9 mouse cellular contexts compared by ENCODE assay signal in genomic region chr13:96131911-96132310, GRCm38 (mm10). TPM values are rescaled to one million over a fixed set of nuclear protein-coding genes. Genes with fewer than 3 reads are reported as not detected.
A peak's percentile ranks its signal among the peaks of the same experiment; 100 is the strongest.
DNase-seq lines count a peak whose midpoint lies in the region; ATAC-seq lines count a peak whose summit lies in the region.
"Had no signal": no experiment of that assay in that cellular context is flagged by ENCODE, and none has a peak within 500 bp of the region (broad histone marks: within the 10 kb centered on the region; RNA-seq: fewer than 3 reads in every experiment).

No protein-coding gene starts in this region.

- WGBS in embryonic facial prominence, embryonic 14.5 days, result 0% methylated on average over 8 of the region's 19 CpGs
- under 1% methylated on average over 19 of the region's 19 CpGs for WGBS in hindbrain, embryonic 14.5 days
- 0% methylated on average over 19 of the region's 19 CpGs for WGBS in midbrain, embryonic 15.5 days

- H3K36me3 ChIP-seq in embryonic facial prominence, embryonic 14.5 days (ENCODE audit: control insufficient read depth, insufficient read depth, low read length), result no peaks in the 10 kb centered on the region
- H3K36me3 ChIP-seq in hindbrain, embryonic 14.5 days (replicated peaks; ENCODE audit: control insufficient read depth, insufficient read depth), result no peaks in the 10 kb centered on the region
- no peaks in the 10 kb centered on the region for H3K36me3 ChIP-seq in midbrain, embryonic 15.5 days (replicated peaks)

- no peak for ATAC-seq in embryonic facial prominence, embryonic 14.5 days (ENCODE audit: low read depth)
- no peak for ATAC-seq in hindbrain, embryonic 14.5 days (ENCODE audit: low FRiP score)
- ATAC-seq in midbrain, embryonic 15.5 days (replicated peaks), result peak; percentile 5

- H3K9me3 ChIP-seq in embryonic facial prominence, embryonic 14.5 days (ENCODE audit: control insufficient read depth, low read length), result no peaks in the 10 kb centered on the region
- H3K9me3 ChIP-seq in hindbrain, embryonic 14.5 days (ENCODE audit: control insufficient read depth, low read length), result no peaks in the 10 kb centered on the region
- no peaks in the 10 kb centered on the region for H3K9me3 ChIP-seq in midbrain, embryonic 15.5 days

- H3K4me1 ChIP-seq in embryonic facial prominence, embryonic 14.5 days (ENCODE audit: control insufficient read depth, insufficient read depth, low read length), result peaks cover 6% of the 10 kb centered on the region
- H3K4me1 ChIP-seq in hindbrain, embryonic 14.5 days (replicated peaks; ENCODE audit: control insufficient read depth, insufficient read depth, low read length), result peaks cover 17% of the 10 kb centered on the region
- H3K4me1 ChIP-seq in midbrain, embryonic 15.5 days, result peaks cover 26% of the 10 kb centered on the region

- H3K4me3 ChIP-seq in embryonic facial prominence, embryonic 14.5 days (ENCODE audit: low read depth, low read length), result peak overlapping the region; percentile 51
- H3K4me3 ChIP-seq in hindbrain, embryonic 14.5 days (replicated peaks; ENCODE audit: low read length), result peak overlapping the region; percentile 55
- peak overlapping the region; percentile 51 for H3K4me3 ChIP-seq in midbrain, embryonic 15.5 days

- H3K9ac ChIP-seq in embryonic facial prominence, embryonic 14.5 days (ENCODE audit: low read depth, low read length), result peak overlapping the region; percentile 59
- peak overlapping the region; percentile 72 for H3K9ac ChIP-seq in hindbrain, embryonic 14.5 days
- peak overlapping the region; percentile 36 for H3K9ac ChIP-seq in midbrain, embryonic 15.5 days

- peaks cover 76% of the 10 kb centered on the region for H3K27me3 ChIP-seq in embryonic facial prominence, embryonic 14.5 days (replicated peaks; ENCODE audit: control insufficient read depth, insufficient read depth, low read length)
- H3K27me3 ChIP-seq in hindbrain, embryonic 14.5 days (ENCODE audit: control insufficient read depth, insufficient read depth, low read length), result peaks cover 15% of the 10 kb centered on the region; the same call in 1 of the 2 replicates
- H3K27me3 ChIP-seq in midbrain, embryonic 15.5 days (replicated peaks), result peaks cover 28% of the 10 kb centered on the region

- H3K27ac ChIP-seq in embryonic facial prominence, embryonic 14.5 days (replicated peaks; ENCODE audit: low read depth, low read length), result no peak overlapping the region
- peak overlapping the region; percentile 90 for H3K27ac ChIP-seq in hindbrain, embryonic 14.5 days
- peak overlapping the region; percentile 48 for H3K27ac ChIP-seq in midbrain, embryonic 15.5 days
- H3K27ac ChIP-seq: macrophage had no signal

- H3K4me2 ChIP-seq in embryonic facial prominence, embryonic 14.5 days (ENCODE audit: low read depth, low read length), result peak overlapping the region; percentile 93
- H3K4me2 ChIP-seq in hindbrain, embryonic 14.5 days (replicated peaks), result peak overlapping the region; percentile 90
- peak overlapping the region; percentile 97 for H3K4me2 ChIP-seq in midbrain, embryonic 15.5 days

- DNase-seq in layer of hippocampus, postnatal 25 days (ENCODE audit: extremely low spot score in 1 of 2, low spot score in 1 of 2), result peak; percentile 6 to 16
- no peak for DNase-seq in layer of hippocampus, adult 8-10 months (ENCODE audit: low spot score in 2 of 2)
- no peak for DNase-seq in embryonic facial prominence, embryonic 14.5 days (ENCODE audit: low spot score)
- DNase-seq in hindbrain, embryonic 14.5 days (ENCODE audit: low spot score), result no peak
- DNase-seq in gastrocnemius, adult 8-10 months (ENCODE audit: low spot score in 2 of 2), result no peak
- DNase-seq in layer of hippocampus, adult 9-11 months, result no peak
- DNase-seq in adrenal gland, adult 2 months, result no peak

RNA-seq across cellular contexts. Expression of gene Sv2c, which starts 0.5 kb away (rescaled TPM):
- 10 to 100 TPM; 13.0 to 14.2 TPM for total RNA-seq in layer of hippocampus, postnatal 25 days (2021)
- 10 to 100 TPM; 17.1 to 25.1 (median 20.1) TPM for total RNA-seq in layer of hippocampus, adult 8-10 months (2022)
- 3.6 and 5.6 TPM in 2 replicates for polyA plus RNA-seq in embryonic facial prominence, embryonic 14.5 days (2014; fragmentation: Nextera tagmentation; extraction: Ambion mirVana)
- polyA plus RNA-seq in hindbrain, embryonic 14.5 days (2014; fragmentation: Nextera tagmentation; extraction: Ambion mirVana), result 50.2 and 55.7 TPM in 2 replicates
- 9.1 and 10.9 TPM in 2 replicates for polyA plus RNA-seq in midbrain, embryonic 15.5 days (2015; fragmentation: Nextera tagmentation; extraction: Ambion mirVana)
- total RNA-seq in gastrocnemius, adult 8-10 months (2022), result under 1 TPM in 3 of 4 experiments, not detected in 1; 0.09 to 0.12 (median 0.11) TPM
- 1 to 10 TPM in 1 of 2 experiments, under 1 TPM in 1; 0.89 to 1.1 TPM for total RNA-seq in adrenal gland, adult 2 months (2021)
- polyA plus RNA-seq in adrenal gland, adult 2 months (2012; rRNA removed), result 0.12 and 0.27 TPM in 2 replicates
- polyA plus RNA-seq: macrophage had no signal

RNA-seq across cellular contexts. Expression of gene Gm17190, which starts 50.1 kb away (rescaled TPM):
- total RNA-seq in layer of hippocampus, postnatal 25 days (2021), result not detected
- not detected for total RNA-seq in layer of hippocampus, adult 8-10 months (2022)
- polyA plus RNA-seq in embryonic facial prominence, embryonic 14.5 days (2014; fragmentation: Nextera tagmentation; extraction: Ambion mirVana), result not detected in 2 replicates
- 0.26 and 0.63 TPM in 2 replicates for polyA plus RNA-seq in hindbrain, embryonic 14.5 days (2014; fragmentation: Nextera tagmentation; extraction: Ambion mirVana)
- polyA plus RNA-seq in midbrain, embryonic 15.5 days (2015; fragmentation: Nextera tagmentation; extraction: Ambion mirVana), result 0.36 TPM in 1 of 2 replicates, not detected in the other
- total RNA-seq in gastrocnemius, adult 8-10 months (2022), result not detected
- total RNA-seq in adrenal gland, adult 2 months (2021), result not detected
- not detected in 2 replicates for polyA plus RNA-seq in adrenal gland, adult 2 months (2012; rRNA removed)
- polyA plus RNA-seq: macrophage had no signal

RNA-seq across cellular contexts. Expression of gene Gm20075, which starts 50.7 kb away (rescaled TPM):
- total RNA-seq in layer of hippocampus, postnatal 25 days (2021), result 10 to 100 TPM; 25.6 to 26.2 TPM
- total RNA-seq in layer of hippocampus, adult 8-10 months (2022), result 10 to 100 TPM; 24.7 to 30.5 (median 27.2) TPM
- 17.9 and 26.0 TPM in 2 replicates for polyA plus RNA-seq in embryonic facial prominence, embryonic 14.5 days (2014; fragmentation: Nextera tagmentation; extraction: Ambion mirVana)
- polyA plus RNA-seq in hindbrain, embryonic 14.5 days (2014; fragmentation: Nextera tagmentation; extraction: Ambion mirVana), result 22.0 and 27.0 TPM in 2 replicates
- polyA plus RNA-seq in midbrain, embryonic 15.5 days (2015; fragmentation: Nextera tagmentation; extraction: Ambion mirVana), result 25.2 and 25.3 TPM in 2 replicates
- total RNA-seq in gastrocnemius, adult 8-10 months (2022), result 10 to 100 TPM in 2 of 4 experiments, 1 to 10 TPM in 2; 8.1 to 11.7 (median 9.9) TPM
- total RNA-seq in adrenal gland, adult 2 months (2021), result 10 to 100 TPM; 14.0 to 27.2 TPM
- 0.07 TPM in 1 of 2 replicates, not detected in the other for polyA plus RNA-seq in adrenal gland, adult 2 months (2012; rRNA removed)

Comparison
In these comparisons a context has a peak if more than half of its experiments do, and no peak if none do; other contexts are left out.
1. DNase-seq: peak in layer of hippocampus, postnatal 25 days (2 of 2); none in layer of hippocampus, adult 8-10 months (0 of 2), embryonic facial prominence, embryonic 14.5 days (single experiment), hindbrain, embryonic 14.5 days (single experiment), gastrocnemius, adult 8-10 months (0 of 2), layer of hippocampus, adult 9-11 months (single experiment) and adrenal gland, adult 2 months (single experiment).
2. RNA of gene Sv2c, which starts 0.5 kb away (total RNA-seq): 17.1 to 25.1 TPM in layer of hippocampus, adult 8-10 months and 13.0 to 14.2 TPM in layer of hippocampus, postnatal 25 days; 0.89 to 1.1 TPM in adrenal gland, adult 2 months and 0.09 to 0.12 TPM in gastrocnemius, adult 8-10 months; every median in the first group is over 4 times any median in the second.
3. Peak in every context shown above with its lines, with median percentiles within 50 percentile points of each other: H3K4me2 ChIP-seq, H3K4me3 ChIP-seq and H3K9ac ChIP-seq.